Mouse (Mus musculus) olfactory bulb, adult 2 months (tissue): ENCODE results near the gene Spats2.

Experiments used
- CTCF ChIP-seq: fragments of 200-500 bp; IDR thresholded peaks from 2 replicates; pipeline ENCODE4 v1.5.1; 2012; ENCODE audit warnings: low read depth, mild to moderate bottlenecking, low read length, moderate library complexity; ENCODE audit not compliant: insufficient read depth
- POLR2A ChIP-seq: fragments of 200-500 bp; IDR thresholded peaks from 2 replicates; pipeline ENCODE4 v1.6.1; 2012; ENCODE audit warnings: mild to moderate bottlenecking, low read depth, low read length, moderate library complexity; ENCODE audit not compliant: insufficient read depth

GRCm38 (mm10) chr15:99115065-99115423 lies 10.7 kb upstream of the Spats2 start:
- TF ChIP-seq CTCF (no peak), POLR2A (no peak)
